Mouse (Mus musculus) neural tube, embryonic 15.5 days (tissue): Measurements from ENCODE around the gene Oxct2a. TPM values are rescaled to one million over a fixed set of nuclear protein-coding genes. Genes with fewer than 3 reads are reported as not detected.
"Not testable (repeated sequence)": the region's sequence is repeated elsewhere in the genome, so short reads cannot be mapped to it uniquely, and the experiment has no call there.

Experiments used
- ATAC-seq: fragments of 200-750 bp; cut with Nextera tagmentation; 2 replicates; pipeline ENCODE4 v1.8.0; 2017; ENCODE audit warnings: mild to moderate bottlenecking, moderate TSS enrichment, moderate library complexity; ENCODE audit not compliant: low FRiP score
- H3K27ac ChIP-seq: fragments of 300-500 bp; sonication (generic); replicated peaks from 2 replicates; pipeline ENCODE4 v1.5.1; 2015; ENCODE audit warnings: mild to moderate bottlenecking, inconsistent platforms
- H3K27me3 ChIP-seq: fragments of 300-500 bp; sonication (generic); replicated peaks from 2 replicates; pipeline ENCODE4 v1.6.1; 2015; ENCODE audit warnings: inconsistent platforms
- H3K36me3 ChIP-seq: fragments of 300-500 bp; sonication (generic); 2 replicates; pipeline ENCODE4 v1.6.1; 2015; ENCODE audit warnings: inconsistent platforms
- H3K4me1 ChIP-seq: fragments of 300-500 bp; sonication (generic); 2 replicates; pipeline ENCODE4 v1.6.1; 2015; ENCODE audit warnings: inconsistent platforms
- H3K4me2 ChIP-seq: fragments of 300-500 bp; sonication (generic); 2 replicates; pipeline ENCODE4 v1.6.1; 2015; ENCODE audit warnings: inconsistent platforms, mild to moderate bottlenecking, moderate library complexity
- H3K4me3 ChIP-seq: fragments of 300-500 bp; sonication (generic); replicated peaks from 2 replicates; pipeline ENCODE4 v1.5.1; 2015; ENCODE audit warnings: mild to moderate bottlenecking, inconsistent platforms
- H3K9ac ChIP-seq: fragments of 300-500 bp; sonication (generic); replicated peaks from 2 replicates; pipeline ENCODE4 v1.6.1; 2015; ENCODE audit warnings: mild to moderate bottlenecking, inconsistent platforms
- H3K9me3 ChIP-seq: fragments of 300-500 bp; sonication (generic); replicated peaks from 2 replicates; pipeline ENCODE4 v1.6.1; 2016; ENCODE audit warnings: inconsistent platforms
- WGBS: fragments of 180-500 bp; shearing (Covaris S2); methylation state at CpG from one replicate; pipeline ENCODE4 v1.1.7; 2015; ENCODE audit warnings: mixed read lengths; 5-methylcytosine and 5-hydroxymethylcytosine counted together
- polyA plus RNA-seq: library from polyadenylated mRNA; unstranded; fragments of >200 nt; fragmentation: Nextera tagmentation; extraction: Ambion mirVana; gene quantifications from 2 replicates; pipeline ENCODE4 v1.2.1, GENCODE M21; 2015

The Oxct2a gene
- polyA plus RNA-seq, 1 experiment from 2014 or later = 0.14 TPM

DNA sequence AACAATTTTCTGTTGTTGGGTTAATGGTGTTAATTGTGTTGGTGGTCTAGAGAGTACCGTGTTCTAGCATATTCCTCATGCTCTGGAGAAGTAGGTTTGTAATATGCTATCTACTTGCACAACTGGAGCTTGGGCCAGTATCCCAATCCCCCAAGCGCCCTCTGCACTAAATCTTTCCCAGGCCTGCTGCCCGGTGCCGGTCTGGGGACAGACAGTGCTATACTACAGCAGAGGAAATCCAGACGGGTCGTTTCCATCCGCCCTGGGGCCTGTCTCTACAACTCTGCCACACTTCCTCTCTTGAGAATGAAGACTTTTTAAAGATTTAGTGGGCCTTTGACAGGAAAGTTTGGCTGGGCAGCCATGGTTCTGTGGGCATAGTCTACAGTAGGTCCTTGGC is 30.4 kb downstream of the Oxct2a start:
- Histone ChIP-seq H3K4me1 (no peaks in the 10 kb centered on the region), H3K4me2 (no peak overlapping the region), H3K36me3 (peaks cover 88% of the 10 kb centered on the region), H3K9me3 (no peaks in the 10 kb centered on the region), H3K9ac (no peak overlapping the region), H3K27me3 (no peaks in the 10 kb centered on the region), H3K4me3 (no peak overlapping the region), H3K27ac (no peak overlapping the region)
- WGBS = 90% methylated on average over 7 of the region's 7 CpGs
- no peak for ATAC-seq

DNA sequence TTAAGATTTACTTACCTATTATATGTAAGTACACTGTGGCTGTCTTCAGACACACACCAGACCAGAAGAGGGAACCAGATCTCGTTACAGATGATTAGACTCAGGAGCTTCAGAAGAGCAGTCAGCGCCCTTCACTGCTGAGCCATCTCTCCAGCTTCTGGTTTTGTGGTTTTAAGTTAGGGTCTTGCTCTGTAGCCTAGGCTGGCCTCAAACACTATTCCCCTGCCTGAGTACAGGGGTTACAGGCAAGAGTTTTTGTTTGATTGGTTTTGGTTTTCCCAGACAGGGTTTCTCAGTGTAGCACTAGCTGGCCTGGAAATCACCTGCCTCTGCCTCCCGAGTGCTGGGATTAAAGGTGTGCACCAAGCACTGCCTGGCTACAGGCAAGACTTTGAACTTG is 31.0 kb downstream of the Oxct2a start:
- 90% methylated on average over 3 of the region's 3 CpGs for WGBS
- Histone ChIP-seq H3K36me3 (peaks cover 89% of the 10 kb centered on the region), H3K27me3 (no peaks in the 10 kb centered on the region), H3K4me1 (no peaks in the 10 kb centered on the region), H3K9ac (no peak overlapping the region), H3K27ac (no peak overlapping the region), H3K4me3 (no peak overlapping the region), H3K9me3 (no peaks in the 10 kb centered on the region), H3K4me2 (no peak overlapping the region)
- no peak for ATAC-seq

- ATAC-seq = no peak
- H3K36me3 ChIP-seq = peaks cover 68% of the 10 kb centered on the region
- no peak overlapping the region for H3K27ac ChIP-seq
- H3K4me2 ChIP-seq = no peak overlapping the region
- 88% methylated on average over 12 of the region's 12 CpGs for WGBS
- peaks cover 22% of the 10 kb centered on the region for H3K4me1 ChIP-seq
- H3K9ac ChIP-seq = no peak overlapping the region
- H3K27me3 ChIP-seq = no peaks in the 10 kb centered on the region
- no peak overlapping the region for H3K4me3 ChIP-seq
- H3K9me3 ChIP-seq = no peaks in the 10 kb centered on the region
Observed at GRCm38 (mm10) chr4:123289038-123289437, 34.4 kb downstream of the Oxct2a start.

GRCm38 (mm10) chr4:123286790-123287189 is 36.6 kb downstream of the Oxct2a start:
- H3K9ac ChIP-seq = no peak overlapping the region
- peaks cover 26% of the 10 kb centered on the region for H3K4me1 ChIP-seq
- WGBS = 94% methylated on average over 2 of the region's 2 CpGs
- H3K36me3 ChIP-seq = peaks cover 46% of the 10 kb centered on the region
- H3K9me3 ChIP-seq = no peaks in the 10 kb centered on the region
- H3K4me3 ChIP-seq = no peak overlapping the region
- no peaks in the 10 kb centered on the region for H3K27me3 ChIP-seq
- no peak for ATAC-seq
- H3K4me2 ChIP-seq = no peak overlapping the region
- H3K27ac ChIP-seq = no peak overlapping the region

GRCm38 (mm10) chr4:123284731-123285624 is 38.5 kb downstream of the Oxct2a start:
- Histone ChIP-seq H3K4me2 (peak overlapping the region; percentile 91), H3K36me3 (peaks cover 31% of the 10 kb centered on the region), H3K4me1 (peaks cover 26% of the 10 kb centered on the region), H3K9ac (peak overlapping the region; percentile 62), H3K4me3 (peak overlapping the region; percentile 66), H3K27ac (no peak overlapping the region), H3K9me3 (no peaks in the 10 kb centered on the region), H3K27me3 (no peaks in the 10 kb centered on the region)
- ATAC-seq = no peak
- 81% methylated on average over 6 of the region's 6 CpGs for WGBS

- H3K4me1 ChIP-seq = peaks cover 26% of the 10 kb centered on the region
Observed at GRCm38 (mm10) chr4:123283675-123284064, 39.8 kb downstream of the Oxct2a start.

DNA sequence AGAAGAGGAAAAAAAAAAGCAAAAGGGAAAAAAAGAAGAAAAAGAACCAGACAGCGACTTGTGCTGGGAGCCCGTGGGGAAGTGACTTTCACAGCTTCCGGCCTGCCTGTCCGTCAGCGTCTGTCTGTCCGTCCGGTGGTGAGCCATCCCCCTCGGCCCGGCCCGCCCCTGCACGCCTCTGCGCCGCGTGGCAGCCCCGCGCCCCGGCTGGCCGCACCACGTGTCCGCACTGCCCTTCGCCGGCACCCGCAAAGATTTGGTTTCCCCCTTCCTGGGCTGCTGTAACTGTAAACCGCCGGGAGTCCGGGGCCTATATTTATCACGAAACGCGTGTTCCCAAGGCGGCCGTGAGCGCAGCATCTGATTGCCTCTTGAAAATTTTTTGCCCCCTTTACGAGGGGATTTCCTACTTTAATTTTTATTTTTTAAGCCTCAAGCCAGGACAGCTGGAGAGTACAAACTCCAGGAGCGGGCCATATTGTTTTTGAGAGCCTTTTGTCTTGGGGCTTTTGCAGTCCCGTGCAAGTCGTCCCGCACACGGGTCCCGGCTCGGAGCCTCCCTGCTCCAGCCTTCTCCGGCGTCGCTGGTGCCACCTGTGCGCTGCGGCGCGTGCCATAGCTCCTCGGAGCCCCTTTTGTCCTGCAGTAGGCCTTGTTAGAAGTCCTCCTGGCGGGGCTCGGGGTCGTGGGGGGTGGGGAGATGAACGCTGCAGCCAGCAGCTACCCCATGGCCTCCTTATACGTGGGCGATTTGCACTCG is 40.3 kb downstream of the Oxct2a start:
- under 1% methylated on average over 27 of the region's 55 CpGs for WGBS
- H3K27ac ChIP-seq = peak overlapping the region; percentile 72; the same call in 1 of the 2 replicates
- ATAC-seq = peak; percentile 73

More at GRCm38 (mm10) chr4:123283675-123284064, 39.8 kb downstream of the Oxct2a start:
- not testable (repeated sequence) for H3K9me3 ChIP-seq, H3K27ac ChIP-seq, H3K27me3 ChIP-seq
- peak; percentile 35; the same call in 1 of the 2 replicates for ATAC-seq
- Histone ChIP-seq H3K4me3 (peak overlapping the region; percentile 66), H3K36me3 (peaks cover 18% of the 10 kb centered on the region), H3K9ac (peak overlapping the region; percentile 62), H3K4me2 (peak overlapping the region; percentile 91)
- under 1% methylated on average over 13 of the region's 15 CpGs for WGBS

DNA sequence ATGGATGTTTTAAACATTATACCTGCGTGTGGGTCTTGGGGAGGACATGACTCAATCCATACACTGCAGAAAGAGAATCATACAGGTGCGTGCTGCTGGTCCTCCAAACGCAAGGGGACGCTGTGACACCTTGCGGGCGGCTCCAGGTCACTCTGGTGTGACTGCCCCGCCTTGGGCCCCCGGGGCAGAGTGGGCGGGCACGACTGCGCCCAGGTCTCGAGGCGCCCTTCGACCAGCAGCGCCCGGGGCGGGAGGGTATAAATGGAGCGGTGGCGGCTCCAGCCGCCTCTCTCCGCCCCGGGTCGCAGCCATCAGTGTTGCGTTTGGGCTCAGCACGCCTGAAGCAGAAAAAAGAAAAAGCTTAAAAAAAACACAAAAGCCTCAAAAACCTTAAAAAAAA is 40.9 kb downstream of the Oxct2a start:
- peak; percentile 93 for ATAC-seq
- no peaks in the 10 kb centered on the region for H3K27me3 ChIP-seq
- peaks cover 8% of the 10 kb centered on the region for H3K36me3 ChIP-seq
- peak overlapping the region; percentile 53 for H3K9ac ChIP-seq
- H3K4me1 ChIP-seq = peaks cover 26% of the 10 kb centered on the region
- peak overlapping the region; percentile 66 for H3K4me3 ChIP-seq
- under 1% methylated on average over 25 of the region's 25 CpGs for WGBS
- peak overlapping the region; percentile 72 for H3K27ac ChIP-seq
- no peaks in the 10 kb centered on the region for H3K9me3 ChIP-seq
- H3K4me2 ChIP-seq = peak overlapping the region; percentile 91

More for the DNA sequence above, 40.3 kb downstream of the Oxct2a start:
- Histone ChIP-seq H3K9ac (peak overlapping the region; percentile 53), H3K4me2 (peak overlapping the region; percentile 91), H3K4me1 (peaks cover 26% of the 10 kb centered on the region), H3K36me3 (peaks cover 12% of the 10 kb centered on the region), H3K4me3 (peak overlapping the region; percentile 66)
- H3K9me3 ChIP-seq, H3K27me3 ChIP-seq: not testable (repeated sequence)

GRCm38 (mm10) chr4:123280117-123280516 is 43.3 kb downstream of the Oxct2a start:
- Histone ChIP-seq H3K4me1 (peaks cover 15% of the 10 kb centered on the region), H3K9me3 (no peaks in the 10 kb centered on the region), H3K27me3 (no peaks in the 10 kb centered on the region), H3K9ac (no peak overlapping the region), H3K4me2 (no peak overlapping the region), H3K4me3 (no peak overlapping the region), H3K36me3 (no peaks in the 10 kb centered on the region), H3K27ac (no peak overlapping the region)
- WGBS = 75% methylated on average over 3 of the region's 3 CpGs
- no peak for ATAC-seq
